Mouse (Mus musculus): ENCODE results near the gene Gm17631. TPM values are rescaled to one million over a fixed set of nuclear protein-coding genes. Genes with fewer than 3 reads are reported as not detected.
"Not testable (repeated sequence)": the region's sequence is repeated elsewhere in the genome, so short reads cannot be mapped to it uniquely, and the experiment has no call there.

Gm17631 gene
- not detected in 2 replicates for polyA plus RNA-seq (2015; fragmentation: Nextera tagmentation; extraction: Ambion mirVana)

- not testable (repeated sequence) for ATAC-seq (ENCODE audit: low read depth); H3K27me3 ChIP-seq (ENCODE audit: control insufficient read depth, insufficient read depth, low read depth, low read length); H3K4me2 ChIP-seq (ENCODE audit: low read depth, low read length); H3K9ac ChIP-seq (ENCODE audit: low read length); H3K4me3 ChIP-seq (ENCODE audit: low read length); H3K9me3 ChIP-seq (ENCODE audit: control insufficient read depth, low read length); H3K27ac ChIP-seq (ENCODE audit: low read length); H3K36me3 ChIP-seq (ENCODE audit: control insufficient read depth, insufficient read depth, low read length); H3K4me1 ChIP-seq (replicated peaks; ENCODE audit: control insufficient read depth, insufficient read depth, low read length)
- no CpG with 5 or more reads among the region's 3 CpGs for WGBS
These were observed at the start of gene Gm17631 for GRCm38 (mm10) chr6:129862349-129862748. Gm17631 (plus strand) TSS chr6:129862649.

DNA sequence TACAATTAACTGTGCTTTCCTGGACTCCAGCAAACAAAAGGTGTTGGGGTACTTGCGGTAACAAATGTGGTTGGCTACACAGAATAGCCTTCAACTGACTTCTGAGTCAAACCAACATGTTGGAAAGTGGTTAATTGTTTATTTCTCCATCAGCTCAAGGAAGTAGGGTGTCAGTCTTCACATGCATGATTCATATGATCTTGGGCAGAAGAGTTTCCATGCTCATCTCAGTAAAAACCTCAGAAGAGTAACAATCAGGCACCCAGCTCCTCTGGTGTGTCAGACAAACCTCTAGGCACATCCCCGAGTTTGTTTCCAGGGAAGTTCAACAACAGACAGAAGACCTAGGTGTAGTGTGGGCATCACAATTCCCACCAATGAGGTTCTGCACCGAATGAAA is 44.7 kb upstream of the Gm17631 start:
- Histone ChIP-seq H3K27me3 (ENCODE audit: control insufficient read depth, insufficient read depth, low read depth, low read length) (no peaks in the 10 kb centered on the region), H3K9me3 (ENCODE audit: control insufficient read depth, low read length) (no peaks in the 10 kb centered on the region), H3K27ac (ENCODE audit: low read length) (no peak overlapping the region), H3K36me3 (ENCODE audit: control insufficient read depth, insufficient read depth, low read length) (no peaks in the 10 kb centered on the region), H3K9ac (ENCODE audit: low read length) (no peak overlapping the region), H3K4me1 (replicated peaks; ENCODE audit: control insufficient read depth, insufficient read depth, low read length) (no peaks in the 10 kb centered on the region), H3K4me2 (ENCODE audit: low read depth, low read length) (no peak overlapping the region), H3K4me3 (ENCODE audit: low read length) (no peak overlapping the region)
- WGBS = 51% methylated on average over 3 of the region's 3 CpGs
- no peak for ATAC-seq (ENCODE audit: low read depth)

- no peak overlapping the region for H3K4me3 ChIP-seq (ENCODE audit: low read length)
- no peak overlapping the region for H3K27ac ChIP-seq (ENCODE audit: low read length)
- no peaks in the 10 kb centered on the region for H3K27me3 ChIP-seq (ENCODE audit: control insufficient read depth, insufficient read depth, low read depth, low read length)
- no peak overlapping the region for H3K9ac ChIP-seq (ENCODE audit: low read length)
- no peaks in the 10 kb centered on the region for H3K36me3 ChIP-seq (ENCODE audit: control insufficient read depth, insufficient read depth, low read length)
- no peak overlapping the region for H3K4me2 ChIP-seq (ENCODE audit: low read depth, low read length)
- 71% methylated on average over 1 of the region's 1 CpGs for WGBS
- H3K9me3 ChIP-seq (ENCODE audit: control insufficient read depth, low read length) = no peaks in the 10 kb centered on the region
- ATAC-seq (ENCODE audit: low read depth) = no peak
- H3K4me1 ChIP-seq (replicated peaks; ENCODE audit: control insufficient read depth, insufficient read depth, low read length) = no peaks in the 10 kb centered on the region
These were observed 38.4 kb upstream of the Gm17631 start for GRCm38 (mm10) chr6:129824004-129824403.

GRCm38 (mm10) chr6:129825559-129825958 is 36.9 kb upstream of the Gm17631 start:
- Histone ChIP-seq H3K4me1 (replicated peaks; ENCODE audit: control insufficient read depth, insufficient read depth, low read length) (no peaks in the 10 kb centered on the region), H3K9ac (ENCODE audit: low read length) (no peak overlapping the region), H3K27me3 (ENCODE audit: control insufficient read depth, insufficient read depth, low read depth, low read length) (no peaks in the 10 kb centered on the region), H3K9me3 (ENCODE audit: control insufficient read depth, low read length) (no peaks in the 10 kb centered on the region), H3K4me3 (ENCODE audit: low read length) (no peak overlapping the region), H3K27ac (ENCODE audit: low read length) (no peak overlapping the region), H3K4me2 (ENCODE audit: low read depth, low read length) (no peak overlapping the region), H3K36me3 (ENCODE audit: control insufficient read depth, insufficient read depth, low read length) (no peaks in the 10 kb centered on the region)
- 71% methylated on average over 1 of the region's 1 CpGs for WGBS
- ATAC-seq (ENCODE audit: low read depth) = no peak

DNA sequence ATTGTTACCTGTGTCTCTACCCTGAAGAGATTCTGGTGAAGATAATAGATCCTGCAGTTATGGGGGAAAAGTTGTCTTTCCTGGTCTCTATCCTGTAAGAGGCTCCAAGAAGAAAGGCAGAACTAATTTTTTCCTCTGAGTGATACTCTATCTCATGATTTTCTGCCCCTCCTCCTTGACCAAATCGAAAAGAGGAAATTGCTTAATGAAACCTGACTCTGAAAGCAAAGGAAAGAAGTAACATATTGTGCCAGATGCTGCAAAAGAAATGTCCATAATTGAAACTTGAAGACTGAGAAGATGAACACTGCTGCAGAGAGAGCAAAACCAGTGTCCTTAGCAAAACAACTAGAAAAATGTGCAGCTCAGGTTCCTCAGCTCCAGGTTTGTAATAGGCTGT is 14.1 kb downstream of the Gm17631 start, which contains the start of gene Klra17:
TSS of gene Klra17 (minus strand) at position 124 of the 400 bp plus-strand sequence.
- peaks cover 5% of the 10 kb centered on the region; the same call in 1 of the 2 replicates for H3K9me3 ChIP-seq (ENCODE audit: control insufficient read depth, low read length)
- H3K27ac ChIP-seq (ENCODE audit: low read length) = no peak within 1 kb of the TSS
- no peaks in the 10 kb centered on the region for H3K36me3 ChIP-seq (ENCODE audit: control insufficient read depth, insufficient read depth, low read length)
- H3K4me1 ChIP-seq (replicated peaks; ENCODE audit: control insufficient read depth, insufficient read depth, low read length) = no peaks in the 10 kb centered on the region
- H3K9ac ChIP-seq (ENCODE audit: low read length) = no peak within 1 kb of the TSS
- no peak for ATAC-seq (ENCODE audit: low read depth)
- H3K27me3 ChIP-seq (ENCODE audit: control insufficient read depth, insufficient read depth, low read depth, low read length) = no peaks in the 10 kb centered on the region
- WGBS = 37% methylated on average over 1 of the region's 1 CpGs
- H3K4me2 ChIP-seq (ENCODE audit: low read depth, low read length) = no peak within 1 kb of the TSS
- H3K4me3 ChIP-seq (ENCODE audit: low read length) = no peak within 1 kb of the TSS

DNA sequence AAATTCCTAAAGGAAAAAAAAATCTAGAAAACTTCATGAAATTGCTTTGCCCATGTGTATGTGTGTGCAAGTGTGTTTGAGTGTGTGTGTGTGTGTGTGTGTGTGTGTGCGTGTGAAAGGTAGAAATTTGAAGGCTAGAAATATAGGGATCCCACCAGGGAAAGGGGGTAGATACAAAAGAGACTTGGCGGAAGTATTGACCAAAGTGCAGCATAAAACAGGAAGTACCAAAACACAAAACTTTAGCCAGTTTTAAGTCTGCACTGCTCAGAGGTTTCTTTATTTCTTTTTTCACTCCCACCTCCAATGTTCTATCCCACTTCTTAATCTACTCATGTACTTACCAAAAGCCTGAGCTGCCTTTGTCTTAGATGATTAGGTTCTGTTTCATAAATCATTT is 20.1 kb downstream of the Gm17631 start:
- no peaks in the 10 kb centered on the region for H3K27me3 ChIP-seq (ENCODE audit: control insufficient read depth, insufficient read depth, low read depth, low read length)
- H3K4me1 ChIP-seq (replicated peaks; ENCODE audit: control insufficient read depth, insufficient read depth, low read length) = no peaks in the 10 kb centered on the region
- no peak for ATAC-seq (ENCODE audit: low read depth)
- peaks cover 5% of the 10 kb centered on the region; the same call in 1 of the 2 replicates for H3K9me3 ChIP-seq (ENCODE audit: control insufficient read depth, low read length)
- H3K4me3 ChIP-seq (ENCODE audit: low read length) = no peak overlapping the region
- 80% methylated on average over 2 of the region's 2 CpGs for WGBS
- H3K9ac ChIP-seq (ENCODE audit: low read length) = no peak overlapping the region
- no peaks in the 10 kb centered on the region for H3K36me3 ChIP-seq (ENCODE audit: control insufficient read depth, insufficient read depth, low read length)
- no peak overlapping the region for H3K27ac ChIP-seq (ENCODE audit: low read length)
- H3K4me2 ChIP-seq (ENCODE audit: low read depth, low read length) = no peak overlapping the region

Other genes starting within 250 kb of the Gm17631 start
- gene Klrk1, start 238.8 kb upstream of the Gm17631 start, polyA plus RNA-seq (2015; fragmentation: Nextera tagmentation; extraction: Ambion mirVana) = 0.30 and 0.52 TPM in 2 replicates
- gene Klrc3, start 219.3 kb upstream of the Gm17631 start, polyA plus RNA-seq (2015; fragmentation: Nextera tagmentation; extraction: Ambion mirVana) = not detected in 2 replicates
- not detected in 2 replicates for gene Klrc2, start 202.0 kb upstream of the Gm17631 start, polyA plus RNA-seq (2015; fragmentation: Nextera tagmentation; extraction: Ambion mirVana)
- gene Klrc1, start 183.7 kb upstream of the Gm17631 start, polyA plus RNA-seq (2015; fragmentation: Nextera tagmentation; extraction: Ambion mirVana) = 0.15 and 0.20 TPM in 2 replicates
- gene Klri1, start 145.5 kb upstream of the Gm17631 start, polyA plus RNA-seq (2015; fragmentation: Nextera tagmentation; extraction: Ambion mirVana) = not detected in 2 replicates
- not detected in 2 replicates for gene Klri2, start 122.2 kb upstream of the Gm17631 start, polyA plus RNA-seq (2015; fragmentation: Nextera tagmentation; extraction: Ambion mirVana)
- gene Gm156, start 78.4 kb upstream of the Gm17631 start, polyA plus RNA-seq (2015; fragmentation: Nextera tagmentation; extraction: Ambion mirVana) = not detected in 2 replicates
- gene Klra17, start 14.0 kb downstream of the Gm17631 start, polyA plus RNA-seq (2015; fragmentation: Nextera tagmentation; extraction: Ambion mirVana) = not detected in 2 replicates
- gene Klra5, start 55.0 kb downstream of the Gm17631 start, polyA plus RNA-seq (2015; fragmentation: Nextera tagmentation; extraction: Ambion mirVana) = not detected in 2 replicates
- gene Klra6, start 164.3 kb downstream of the Gm17631 start, polyA plus RNA-seq (2015; fragmentation: Nextera tagmentation; extraction: Ambion mirVana) = not detected in 2 replicates
- not detected in 2 replicates for gene Klra4, start 204.6 kb downstream of the Gm17631 start, polyA plus RNA-seq (2015; fragmentation: Nextera tagmentation; extraction: Ambion mirVana)

All from lung, embryonic 16.5 days (tissue).